Mouse (Mus musculus): ENCODE measurements around the gene Ice2. TPM values are rescaled to one million over a fixed set of nuclear protein-coding genes. Genes with fewer than 3 reads are reported as not detected.
A peak's percentile ranks its signal among the peaks of the same experiment; 100 is the strongest.

Ice2 gene
- polyA plus RNA-seq, 1 experiment from 2014 or later: 12.5 TPM

DNA sequence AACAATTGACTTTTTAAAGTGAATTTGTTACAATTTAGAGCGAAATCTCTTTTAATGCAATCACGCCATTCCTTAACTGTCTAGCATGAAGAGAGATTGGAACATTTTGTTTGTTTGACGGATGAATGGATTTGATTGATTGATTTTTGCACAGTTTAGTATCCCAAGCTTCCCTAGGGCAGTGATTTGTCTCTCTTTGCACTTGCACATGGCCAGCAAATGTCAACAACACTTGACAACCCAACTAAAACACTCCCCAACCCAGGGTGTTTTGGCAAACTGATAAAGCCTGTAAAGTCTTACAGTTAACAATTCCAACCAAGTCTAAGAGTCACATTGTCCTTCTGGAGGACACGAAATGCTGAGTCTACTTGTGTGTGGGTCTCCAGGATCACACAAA lies 10.4 kb upstream of the Ice2 start:
- no peak for DNase-seq (ENCODE audit: low spot score)
- WGBS: 85% methylated on average over 4 of the region's 4 CpGs
- H3K27ac ChIP-seq: no peak overlapping the region
- H3K4me3 ChIP-seq (replicated peaks; ENCODE audit: low read length): no peak overlapping the region
- no peak overlapping the region for H3K9ac ChIP-seq
- H3K9me3 ChIP-seq (ENCODE audit: control insufficient read depth, low read length): no peaks in the 10 kb centered on the region
- no peaks in the 10 kb centered on the region for H3K27me3 ChIP-seq (ENCODE audit: control insufficient read depth, insufficient read depth, low read length)
- no peak overlapping the region for H3K4me2 ChIP-seq (replicated peaks)
- no peak for ATAC-seq (ENCODE audit: low FRiP score)
- H3K36me3 ChIP-seq (replicated peaks; ENCODE audit: control insufficient read depth, insufficient read depth): no peaks in the 10 kb centered on the region
- H3K4me1 ChIP-seq (replicated peaks; ENCODE audit: control insufficient read depth, insufficient read depth, low read length): no peaks in the 10 kb centered on the region

DNA sequence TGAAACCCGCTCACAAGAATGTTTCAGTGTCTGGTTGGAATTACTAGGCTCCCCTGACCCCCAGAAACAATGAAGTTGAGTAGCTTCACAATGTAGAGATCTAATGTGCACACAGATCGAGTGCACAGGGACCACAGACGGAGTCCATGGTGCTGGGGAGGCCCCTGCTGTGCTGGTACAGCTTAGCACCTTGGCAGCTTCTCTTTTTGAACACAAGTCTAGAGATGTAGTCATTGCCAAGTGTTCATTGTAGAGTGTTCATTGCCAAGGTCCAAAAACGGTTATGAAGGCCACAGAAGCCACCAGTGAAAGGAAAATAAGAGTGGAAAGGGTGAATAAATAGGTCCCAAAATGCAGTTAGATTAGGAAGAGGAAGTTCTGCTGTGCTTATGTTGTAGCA lies 7.1 kb upstream of the Ice2 start:
- H3K9me3 ChIP-seq (ENCODE audit: control insufficient read depth, low read length): no peaks in the 10 kb centered on the region
- H3K36me3 ChIP-seq (replicated peaks; ENCODE audit: control insufficient read depth, insufficient read depth): no peaks in the 10 kb centered on the region
- no peak overlapping the region for H3K4me3 ChIP-seq (replicated peaks; ENCODE audit: low read length)
- no peak overlapping the region for H3K27ac ChIP-seq
- no peak for ATAC-seq (ENCODE audit: low FRiP score)
- no peaks in the 10 kb centered on the region for H3K27me3 ChIP-seq (ENCODE audit: control insufficient read depth, insufficient read depth, low read length)
- no peaks in the 10 kb centered on the region for H3K4me1 ChIP-seq (replicated peaks; ENCODE audit: control insufficient read depth, insufficient read depth, low read length)
- no peak for DNase-seq (ENCODE audit: low spot score)
- no peak overlapping the region for H3K4me2 ChIP-seq (replicated peaks)
- H3K9ac ChIP-seq: no peak overlapping the region
- WGBS: 78% methylated on average over 4 of the region's 4 CpGs

DNA sequence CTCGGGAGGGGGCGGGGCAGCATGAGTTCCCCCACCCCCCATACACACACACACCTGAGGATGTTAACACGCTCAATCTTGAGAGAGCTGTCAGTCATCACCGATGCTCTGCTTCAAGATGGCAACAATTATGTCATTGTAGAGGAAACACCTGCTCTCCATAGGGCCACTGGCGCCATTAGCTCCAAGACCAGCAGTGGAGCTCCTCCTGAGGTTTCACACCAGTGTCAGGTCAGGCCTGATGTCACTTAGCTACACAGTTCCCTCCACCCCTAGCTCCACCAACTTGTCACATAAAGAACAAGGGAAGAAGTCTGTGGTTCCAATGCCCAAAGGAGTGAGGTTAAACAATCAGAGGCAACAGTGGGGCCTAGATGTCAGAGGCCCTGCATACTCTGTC lies 3.5 kb upstream of the Ice2 start:
- H3K4me1 ChIP-seq (replicated peaks; ENCODE audit: control insufficient read depth, insufficient read depth, low read length): peaks cover 7% of the 10 kb centered on the region
- H3K27ac ChIP-seq: no peak overlapping the region
- no peak for ATAC-seq (ENCODE audit: low FRiP score)
- H3K36me3 ChIP-seq (replicated peaks; ENCODE audit: control insufficient read depth, insufficient read depth): no peaks in the 10 kb centered on the region
- H3K9ac ChIP-seq: no peak overlapping the region
- no peak overlapping the region for H3K4me2 ChIP-seq (replicated peaks)
- 94% methylated on average over 5 of the region's 5 CpGs for WGBS
- DNase-seq (ENCODE audit: low spot score): no peak
- H3K27me3 ChIP-seq (ENCODE audit: control insufficient read depth, insufficient read depth, low read length): no peaks in the 10 kb centered on the region
- no peaks in the 10 kb centered on the region for H3K9me3 ChIP-seq (ENCODE audit: control insufficient read depth, low read length)
- H3K4me3 ChIP-seq (replicated peaks; ENCODE audit: low read length): no peak overlapping the region

DNA sequence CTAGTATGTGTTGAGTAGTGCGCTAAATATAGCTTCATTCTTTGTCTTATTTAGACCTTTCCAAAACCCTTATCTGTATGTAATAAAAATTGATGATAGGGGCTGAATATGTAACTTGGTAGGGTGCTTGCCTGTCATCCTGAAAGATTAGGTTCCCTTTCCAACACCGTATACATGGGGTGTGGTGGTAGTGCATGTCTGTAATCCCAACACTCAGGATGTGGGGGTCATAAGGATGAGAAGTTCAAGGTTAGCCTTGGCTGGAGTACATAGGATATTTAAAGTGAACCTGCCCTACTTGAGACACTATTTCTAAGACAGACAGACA lies 310 bp upstream of the Ice2 start:
- no peak for DNase-seq (ENCODE audit: low spot score)
- 68% methylated on average over 2 of the region's 2 CpGs for WGBS
- Histone ChIP-seq H3K9me3 (ENCODE audit: control insufficient read depth, low read length) (no peaks in the 10 kb centered on the region), H3K4me3 (replicated peaks; ENCODE audit: low read length) (peak overlapping the region; percentile 61), H3K27ac (peak overlapping the region; percentile 95), H3K4me2 (replicated peaks) (peak overlapping the region; percentile 90), H3K9ac (peak overlapping the region; percentile 84), H3K4me1 (replicated peaks; ENCODE audit: control insufficient read depth, insufficient read depth, low read length) (peaks cover 7% of the 10 kb centered on the region), H3K36me3 (replicated peaks; ENCODE audit: control insufficient read depth, insufficient read depth) (no peaks in the 10 kb centered on the region; the same call in 1 of the 2 replicates), H3K27me3 (ENCODE audit: control insufficient read depth, insufficient read depth, low read length) (no peaks in the 10 kb centered on the region)
- peak; percentile 58; the same call in 1 of the 2 replicates for ATAC-seq (ENCODE audit: low FRiP score)

DNA sequence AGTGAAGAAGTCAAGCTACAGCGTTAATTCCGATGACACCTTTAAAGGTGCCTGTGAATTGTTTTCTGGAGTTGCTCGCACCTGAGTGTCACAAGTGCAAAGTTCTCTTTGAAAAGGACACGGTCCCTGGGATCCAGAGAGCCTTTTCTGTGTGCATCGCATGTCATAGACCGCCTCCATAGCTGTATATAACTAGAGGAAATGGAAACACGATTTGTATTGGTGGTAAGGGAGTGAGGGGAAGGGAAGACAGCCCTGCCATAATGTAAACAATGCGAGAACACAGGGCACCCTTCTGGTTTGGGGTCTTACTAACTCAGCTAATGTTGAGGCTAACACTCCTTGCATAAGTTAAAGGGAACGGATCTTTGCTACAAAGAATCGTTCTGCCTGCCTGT lies 746 bp downstream of the Ice2 start:
- H3K4me1 ChIP-seq (replicated peaks; ENCODE audit: control insufficient read depth, insufficient read depth, low read length): peaks cover 7% of the 10 kb centered on the region
- no peaks in the 10 kb centered on the region for H3K9me3 ChIP-seq (ENCODE audit: control insufficient read depth, low read length)

DNA sequence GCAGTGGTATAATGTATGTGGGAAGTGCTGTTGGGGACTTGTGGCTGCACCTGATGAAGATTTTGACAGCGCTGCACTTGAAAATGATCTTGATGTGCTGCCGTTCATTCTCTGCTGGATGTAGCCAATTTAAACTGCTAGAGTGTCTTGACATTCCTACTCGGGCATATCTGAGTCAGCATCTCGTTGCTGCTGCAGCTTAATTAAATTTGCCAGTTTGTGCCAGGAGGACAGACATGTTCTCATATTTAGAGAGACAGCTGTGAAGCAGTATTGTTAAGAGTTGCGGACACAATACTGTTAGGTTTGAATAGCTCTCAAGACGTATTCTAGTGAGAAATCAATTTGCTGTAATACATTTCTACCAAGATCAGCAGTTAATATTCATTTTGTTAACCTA lies 7.0 kb downstream of the Ice2 start:
- Histone ChIP-seq H3K36me3 (replicated peaks; ENCODE audit: control insufficient read depth, insufficient read depth) (peaks cover 4% of the 10 kb centered on the region), H3K27me3 (ENCODE audit: control insufficient read depth, insufficient read depth, low read length) (no peaks in the 10 kb centered on the region), H3K4me1 (replicated peaks; ENCODE audit: control insufficient read depth, insufficient read depth, low read length) (no peaks in the 10 kb centered on the region), H3K4me3 (replicated peaks; ENCODE audit: low read length) (no peak overlapping the region), H3K27ac (no peak overlapping the region), H3K9me3 (ENCODE audit: control insufficient read depth, low read length) (no peaks in the 10 kb centered on the region), H3K9ac (no peak overlapping the region), H3K4me2 (replicated peaks) (no peak overlapping the region)
- ATAC-seq (ENCODE audit: low FRiP score) (no peak), DNase-seq (ENCODE audit: low spot score) (no peak)
- WGBS: 59% methylated on average over 6 of the region's 6 CpGs

More for the DNA sequence above, 746 bp downstream of the Ice2 start:
- DNase-seq (ENCODE audit: low spot score) (no peak), ATAC-seq (ENCODE audit: low FRiP score) (no peak)
- no peaks in the 10 kb centered on the region; the same call in 1 of the 2 replicates for H3K36me3 ChIP-seq (replicated peaks; ENCODE audit: control insufficient read depth, insufficient read depth)
- 25% methylated on average over 10 of the region's 10 CpGs for whole genome bisulfite sequencing
- peak overlapping the region; percentile 95 for H3K27ac ChIP-seq
- peak overlapping the region; percentile 84 for H3K9ac ChIP-seq
- H3K4me2 ChIP-seq (replicated peaks): peak overlapping the region; percentile 90
- H3K4me3 ChIP-seq (replicated peaks; ENCODE audit: low read length): peak overlapping the region; percentile 61
- H3K27me3 ChIP-seq (ENCODE audit: control insufficient read depth, insufficient read depth, low read length): no peaks in the 10 kb centered on the region

DNA sequence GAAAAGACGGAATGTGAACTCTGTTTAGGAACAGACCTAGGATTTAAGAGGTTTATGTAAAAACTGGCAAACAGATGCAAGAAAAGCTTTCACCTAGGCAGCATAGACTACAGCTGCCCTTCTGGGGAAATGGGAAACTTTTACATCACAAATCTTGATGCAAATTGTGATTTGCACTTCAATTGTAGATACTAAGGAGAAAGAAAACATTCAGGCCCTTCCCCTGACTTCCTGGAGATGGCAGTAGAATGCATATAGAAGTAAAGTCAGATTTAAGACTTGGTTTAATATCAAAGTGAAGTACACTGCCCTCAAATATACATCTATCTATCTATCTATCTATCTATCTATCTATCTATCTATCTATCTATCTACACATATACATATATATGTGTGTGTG lies 21.8 kb downstream of the Ice2 start:
- Histone ChIP-seq H3K9ac (no peak overlapping the region), H3K36me3 (replicated peaks; ENCODE audit: control insufficient read depth, insufficient read depth) (peaks cover 51% of the 10 kb centered on the region), H3K27ac (no peak overlapping the region), H3K4me2 (replicated peaks) (no peak overlapping the region), H3K27me3 (ENCODE audit: control insufficient read depth, insufficient read depth, low read length) (no peaks in the 10 kb centered on the region), H3K4me3 (replicated peaks; ENCODE audit: low read length) (no peak overlapping the region), H3K4me1 (replicated peaks; ENCODE audit: control insufficient read depth, insufficient read depth, low read length) (no peaks in the 10 kb centered on the region), H3K9me3 (ENCODE audit: control insufficient read depth, low read length) (no peaks in the 10 kb centered on the region)
- WGBS: 93% methylated on average over 1 of the region's 1 CpGs
- ATAC-seq (ENCODE audit: low FRiP score) (no peak), DNase-seq (ENCODE audit: low spot score) (peak; percentile 55)

DNA sequence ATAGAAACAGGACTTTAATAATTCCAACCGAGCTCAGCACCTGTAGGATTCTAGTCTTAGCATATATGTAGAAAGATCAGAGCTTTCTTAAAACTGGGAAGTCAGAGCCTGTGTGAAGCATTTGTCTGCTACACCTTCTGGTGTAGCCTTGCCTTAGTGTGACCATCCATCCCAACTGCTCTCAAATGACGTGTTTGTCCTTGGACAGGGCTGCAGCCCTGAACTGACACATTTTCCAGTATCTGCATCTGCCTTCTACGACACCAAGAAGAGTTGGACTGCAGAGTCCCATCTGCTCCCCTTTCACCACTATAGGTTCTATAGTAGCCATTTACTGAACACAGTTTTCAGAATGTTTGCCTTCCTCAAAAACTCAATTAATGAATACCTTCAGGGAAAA lies 32.8 kb downstream of the Ice2 start:
- H3K9ac ChIP-seq: no peak overlapping the region
- H3K4me2 ChIP-seq (replicated peaks): no peak overlapping the region
- peaks cover 40% of the 10 kb centered on the region for H3K36me3 ChIP-seq (replicated peaks; ENCODE audit: control insufficient read depth, insufficient read depth)
- ATAC-seq (ENCODE audit: low FRiP score): no peak
- WGBS: 90% methylated on average over 3 of the region's 3 CpGs
- no peak overlapping the region for H3K4me3 ChIP-seq (replicated peaks; ENCODE audit: low read length)
- no peaks in the 10 kb centered on the region for H3K27me3 ChIP-seq (ENCODE audit: control insufficient read depth, insufficient read depth, low read length)
- H3K27ac ChIP-seq: no peak overlapping the region
- no peak for DNase-seq (ENCODE audit: low spot score)
- no peaks in the 10 kb centered on the region for H3K9me3 ChIP-seq (ENCODE audit: control insufficient read depth, low read length)
- peaks cover 6% of the 10 kb centered on the region for H3K4me1 ChIP-seq (replicated peaks; ENCODE audit: control insufficient read depth, insufficient read depth, low read length)

DNA sequence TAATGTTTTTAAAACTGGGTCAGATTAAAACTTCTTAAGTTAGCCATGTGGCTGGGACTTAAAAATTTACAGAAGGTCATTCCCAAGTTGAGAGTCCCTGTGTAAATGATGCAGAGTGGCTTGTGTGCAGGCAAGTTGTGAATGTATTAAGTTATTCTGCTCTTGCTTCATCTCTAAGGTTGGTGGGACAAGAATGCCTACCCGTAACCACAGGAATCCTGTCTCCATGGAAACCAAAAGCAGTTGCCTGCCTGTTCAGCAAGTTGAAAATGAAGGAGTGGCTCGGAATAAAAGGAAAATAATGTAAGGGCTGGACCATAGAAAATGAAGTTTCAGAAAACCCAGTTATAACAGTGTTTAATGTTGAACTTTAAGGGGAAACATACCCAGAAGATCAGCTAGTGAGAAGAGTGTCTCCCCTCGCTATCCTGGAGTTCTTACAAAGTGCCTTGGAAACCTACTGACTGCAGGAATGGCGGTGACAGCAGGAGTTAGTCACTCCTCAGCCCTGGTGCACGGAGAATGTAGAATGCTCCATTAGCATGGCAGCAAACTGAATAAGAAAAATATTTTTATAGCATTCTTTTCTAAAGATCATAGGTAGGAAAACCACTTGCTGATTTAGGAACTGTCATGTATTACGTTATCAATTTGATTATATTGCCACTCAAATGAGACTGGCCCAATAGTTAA lies 34.3 kb downstream of the Ice2 start:
- WGBS: 20% methylated on average over 6 of the region's 6 CpGs

DNA sequence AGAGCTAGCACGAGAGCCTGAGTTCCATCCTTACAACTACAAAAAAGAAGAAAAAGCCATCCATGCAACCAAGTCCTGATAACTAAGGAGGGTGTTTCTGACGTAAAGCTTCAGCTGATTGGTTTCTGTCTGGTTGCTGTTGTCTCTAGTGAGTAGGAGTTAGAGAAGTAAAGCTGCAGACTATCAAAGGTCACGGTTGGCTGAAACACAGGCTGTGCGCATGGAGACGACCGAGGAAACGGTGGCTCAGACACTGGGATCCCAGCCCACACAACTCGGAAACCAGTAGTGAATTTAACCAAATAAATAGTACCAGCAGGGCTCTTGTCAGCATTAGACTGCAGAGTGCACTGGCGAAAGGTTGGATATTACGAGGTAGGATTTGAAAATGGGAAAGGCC lies 37.5 kb downstream of the Ice2 start:
- peaks cover 6% of the 10 kb centered on the region for H3K4me1 ChIP-seq (replicated peaks; ENCODE audit: control insufficient read depth, insufficient read depth, low read length)
- 69% methylated on average over 10 of the region's 10 CpGs for WGBS
- no peak overlapping the region for H3K4me2 ChIP-seq (replicated peaks)
- H3K27ac ChIP-seq: no peak overlapping the region
- H3K9ac ChIP-seq: no peak overlapping the region
- no peaks in the 10 kb centered on the region for H3K27me3 ChIP-seq (ENCODE audit: control insufficient read depth, insufficient read depth, low read length)
- no peak overlapping the region for H3K4me3 ChIP-seq (replicated peaks; ENCODE audit: low read length)
- peaks cover 3% of the 10 kb centered on the region; the same call in 1 of the 2 replicates for H3K36me3 ChIP-seq (replicated peaks; ENCODE audit: control insufficient read depth, insufficient read depth)
- no peaks in the 10 kb centered on the region for H3K9me3 ChIP-seq (ENCODE audit: control insufficient read depth, low read length)
- ATAC-seq (ENCODE audit: low FRiP score): no peak
- no peak for DNase-seq (ENCODE audit: low spot score)

More for the DNA sequence above, 34.3 kb downstream of the Ice2 start:
- ATAC-seq (ENCODE audit: low FRiP score) (no peak), DNase-seq (ENCODE audit: low spot score) (peak; percentile 60)
- H3K36me3 ChIP-seq (replicated peaks; ENCODE audit: control insufficient read depth, insufficient read depth): peaks cover 28% of the 10 kb centered on the region
- no peak overlapping the region for H3K9ac ChIP-seq
- no peak overlapping the region for H3K4me2 ChIP-seq (replicated peaks)
- peaks cover 6% of the 10 kb centered on the region for H3K4me1 ChIP-seq (replicated peaks; ENCODE audit: control insufficient read depth, insufficient read depth, low read length)
- peak overlapping the region; percentile 66 for H3K27ac ChIP-seq
- no peaks in the 10 kb centered on the region for H3K9me3 ChIP-seq (ENCODE audit: control insufficient read depth, low read length)
- H3K27me3 ChIP-seq (ENCODE audit: control insufficient read depth, insufficient read depth, low read length): no peaks in the 10 kb centered on the region
- no peak overlapping the region for H3K4me3 ChIP-seq (replicated peaks; ENCODE audit: low read length)

Data from hindbrain, embryonic 14.5 days (tissue).